Mouse (Mus musculus): Measurements from ENCODE around the gene Afg3l1.
"Not testable (repeated sequence)": the region's sequence is repeated elsewhere in the genome, so short reads cannot be mapped to it uniquely, and the experiment has no call there.

Gene Afg3l1

DNA sequence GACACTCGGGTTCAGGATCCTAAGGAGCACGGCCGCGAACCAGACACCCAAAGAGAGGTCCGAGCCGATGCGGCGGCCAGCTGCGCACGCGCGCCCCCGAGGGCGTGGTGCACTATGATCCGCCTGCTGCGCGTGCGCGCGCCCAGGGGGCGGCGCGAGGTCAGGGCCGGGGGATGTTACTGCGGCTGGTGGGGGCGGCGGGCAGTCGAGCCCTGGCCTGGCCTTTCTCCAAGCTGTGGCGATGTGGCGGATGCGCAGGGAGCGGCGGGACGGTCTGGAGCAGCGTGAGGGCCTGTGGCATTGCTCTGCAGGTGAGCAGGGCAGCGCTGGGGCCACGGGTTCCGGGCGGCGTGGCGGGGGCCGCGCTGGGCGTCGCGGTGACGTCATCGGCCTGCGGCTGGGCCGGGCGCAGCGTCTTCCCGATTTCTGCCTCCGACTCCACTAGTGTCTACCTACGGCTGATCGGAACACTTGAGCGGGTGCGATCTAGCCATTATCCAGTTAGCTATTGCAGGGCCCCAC is at the start of gene Afg3l1:
TSS of gene Afg3l1 (plus strand) at position 167 of the 522 bp plus-strand sequence.
- peak; percentile 78 to 86 for DNase-seq (ENCODE audit: low read depth in 2 of 2, low spot score in 2 of 2)

- DNase-seq (ENCODE audit: low read depth in 2 of 2, low spot score in 2 of 2): no peak
These were observed 49.3 kb upstream of the Afg3l1 start for GRCm38 (mm10) chr8:123428343-123428893.

GRCm38 (mm10) chr8:123428939-123429721 is 48.6 kb upstream of the Afg3l1 start:
- DNase-seq (ENCODE audit: low read depth in 2 of 2, low spot score in 2 of 2): no peak

GRCm38 (mm10) chr8:123429722-123430013 is 48.0 kb upstream of the Afg3l1 start:
- DNase-seq (ENCODE audit: low read depth in 2 of 2, low spot score in 2 of 2): not testable (repeated sequence)

DNA sequence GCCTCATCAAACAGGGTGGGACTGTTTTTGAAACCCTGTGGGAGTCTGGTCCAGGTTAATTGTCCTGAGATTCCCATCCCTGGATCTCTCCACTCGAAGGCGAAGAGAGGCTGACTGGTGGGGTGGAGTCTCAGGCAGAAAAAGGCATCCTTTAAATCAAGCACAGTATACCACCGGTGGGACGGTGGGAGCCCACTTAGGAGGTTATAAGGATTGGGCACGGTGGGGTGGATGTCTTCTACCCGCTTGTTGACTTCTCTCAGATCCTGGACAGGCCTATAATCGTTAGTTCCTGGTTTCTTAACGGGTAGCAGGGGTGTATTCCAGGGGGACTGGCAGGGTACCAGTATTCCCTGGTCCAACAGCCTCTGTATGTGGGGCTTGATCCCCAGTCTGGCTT is 46.8 kb upstream of the Afg3l1 start:
- not testable (repeated sequence) for DNase-seq (ENCODE audit: low read depth in 2 of 2, low spot score in 2 of 2)

DNA sequence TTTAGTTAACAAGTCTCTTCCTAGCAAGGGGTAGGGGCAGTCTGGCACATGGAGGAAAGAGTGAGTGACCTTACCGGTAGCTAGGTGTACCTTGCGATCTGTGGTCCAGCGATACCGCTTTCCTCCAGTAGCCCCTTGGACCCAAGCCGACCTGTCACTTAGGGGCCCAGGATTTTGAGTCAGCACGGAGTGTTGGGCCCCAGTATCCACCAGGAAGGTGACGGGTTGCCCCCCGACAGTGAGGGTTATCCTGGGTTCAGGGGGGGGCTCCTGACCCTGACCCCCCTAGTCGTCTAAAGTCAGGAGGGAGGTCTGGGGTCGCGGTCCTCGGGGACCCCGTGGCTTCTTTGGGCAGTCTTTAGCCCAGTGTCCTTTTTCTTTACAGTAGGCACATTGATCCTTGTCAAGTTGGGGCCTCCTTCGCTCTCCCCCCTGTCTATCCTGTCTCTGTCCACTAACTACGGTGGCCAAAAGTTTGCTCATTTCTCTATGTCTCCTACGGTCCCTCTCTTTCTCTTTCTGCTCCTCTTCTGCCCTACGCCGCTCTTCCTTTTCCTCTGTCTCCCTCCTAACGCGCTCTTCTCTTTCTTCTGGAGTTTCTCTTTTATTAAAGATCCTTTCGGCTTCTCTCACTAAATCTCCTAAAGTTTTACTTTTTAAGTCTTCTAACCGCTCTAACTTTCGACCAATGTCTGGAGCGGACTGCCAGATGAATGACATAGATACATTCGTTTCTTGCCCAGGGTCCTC is 45.9 kb upstream of the Afg3l1 start:
- no peak for DNase-seq (ENCODE audit: low read depth in 2 of 2, low spot score in 2 of 2)

- no peak for DNase-seq (ENCODE audit: low read depth in 2 of 2, low spot score in 2 of 2)
These were observed 45.3 kb upstream of the Afg3l1 start for GRCm38 (mm10) chr8:123432381-123432780.

- DNase-seq (ENCODE audit: low read depth in 2 of 2, low spot score in 2 of 2): not testable (repeated sequence)
These were observed 44.3 kb upstream of the Afg3l1 start for GRCm38 (mm10) chr8:123433241-123433974.

DNA sequence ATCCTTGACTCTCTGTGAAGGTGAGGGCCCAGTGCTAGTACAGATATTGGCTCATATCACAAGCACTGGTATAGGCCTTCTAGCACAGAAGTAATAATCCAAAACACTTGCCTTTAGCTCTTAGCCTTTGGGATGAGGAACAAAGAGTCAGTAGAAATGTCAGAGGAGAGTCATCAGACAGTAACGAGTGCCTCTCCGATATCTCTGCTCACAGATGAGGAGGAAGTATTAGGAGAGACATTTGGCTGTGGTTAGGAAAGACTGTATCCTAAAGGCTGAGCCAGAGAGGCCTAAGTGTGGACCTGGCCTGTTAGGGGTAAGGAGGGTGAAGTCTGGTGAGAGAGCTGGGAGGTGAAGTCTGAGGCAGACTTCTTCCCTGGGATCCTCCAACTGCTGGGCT is 35.9 kb upstream of the Afg3l1 start:
- no peak for DNase-seq (ENCODE audit: low read depth in 2 of 2, low spot score in 2 of 2)

GRCm38 (mm10) chr8:123442351-123442750 is 35.4 kb upstream of the Afg3l1 start:
- DNase-seq (ENCODE audit: low read depth in 2 of 2, low spot score in 2 of 2): no peak

GRCm38 (mm10) chr8:123442871-123443575 is 34.7 kb upstream of the Afg3l1 start:
- peak; percentile 89 to 95 for DNase-seq (ENCODE audit: low read depth in 2 of 2, low spot score in 2 of 2)

DNA sequence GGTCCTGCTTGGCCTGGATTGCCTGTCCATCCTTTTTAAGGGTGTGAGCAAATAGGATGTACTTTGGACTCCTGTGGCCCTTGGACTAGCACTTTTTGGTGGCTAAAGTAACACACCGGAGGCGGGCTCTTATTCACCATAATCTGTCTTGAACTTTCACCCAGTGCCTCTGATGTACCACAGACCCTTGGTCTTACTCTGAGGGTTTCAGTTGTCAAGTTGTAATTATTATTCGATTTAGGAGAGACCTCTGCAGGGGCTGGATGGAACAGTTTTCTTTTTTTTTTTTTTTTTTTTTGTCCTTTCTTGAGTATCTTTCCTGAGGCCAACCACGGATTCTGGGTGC is 34.2 kb upstream of the Afg3l1 start:
- no peak for DNase-seq (ENCODE audit: low read depth in 2 of 2, low spot score in 2 of 2)

DNA sequence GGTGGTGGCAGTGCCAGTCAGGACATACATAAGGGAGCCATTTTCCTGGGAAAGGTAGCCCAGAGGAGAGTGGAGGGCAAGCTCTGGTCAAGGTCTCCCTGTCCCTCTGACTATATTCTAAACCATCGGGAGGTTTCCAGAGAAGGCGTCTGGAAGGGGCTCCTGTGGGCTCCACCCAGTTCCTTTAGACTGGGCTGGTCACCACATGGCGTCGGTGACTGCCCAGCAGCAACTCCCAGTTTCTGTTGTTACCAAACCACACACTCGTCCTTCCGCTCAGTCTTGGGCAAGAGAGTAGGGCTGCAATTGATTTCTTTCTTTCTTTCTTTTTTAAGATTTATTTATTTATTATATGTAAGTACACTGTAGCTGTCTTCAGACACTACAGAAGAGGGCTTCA is 33.6 kb upstream of the Afg3l1 start:
- DNase-seq (ENCODE audit: low read depth in 2 of 2, low spot score in 2 of 2): no peak

GRCm38 (mm10) chr8:123445981-123446380 is 31.7 kb upstream of the Afg3l1 start:
- no peak for DNase-seq (ENCODE audit: low read depth in 2 of 2, low spot score in 2 of 2)

- no peak for DNase-seq (ENCODE audit: low read depth in 2 of 2, low spot score in 2 of 2)
These were observed 30.9 kb upstream of the Afg3l1 start for GRCm38 (mm10) chr8:123446799-123447198.

DNA sequence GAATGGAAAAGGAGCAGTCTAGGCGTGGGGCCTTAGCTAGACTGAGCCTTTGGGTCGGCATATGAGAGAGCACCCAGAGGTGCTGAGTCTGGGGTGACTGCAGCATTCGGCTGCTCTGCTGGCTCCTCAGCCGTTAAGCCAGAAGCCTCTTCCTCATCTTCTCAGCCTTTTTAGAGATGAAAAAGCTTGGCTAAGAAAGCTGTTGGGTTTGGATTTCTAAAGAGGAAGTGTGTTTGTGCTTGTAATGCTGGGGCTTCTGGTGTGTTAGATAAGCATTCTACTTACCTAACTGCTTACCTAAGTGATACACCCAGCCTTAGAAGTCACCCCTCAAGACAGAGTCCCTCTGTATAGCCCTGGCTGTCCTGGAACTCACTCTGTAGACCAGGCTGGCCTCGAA is 26.9 kb upstream of the Afg3l1 start:
- DNase-seq (ENCODE audit: low read depth in 2 of 2, low spot score in 2 of 2): no peak

- DNase-seq (ENCODE audit: low read depth in 2 of 2, low spot score in 2 of 2): not testable (repeated sequence)
These were observed 26.0 kb upstream of the Afg3l1 start for GRCm38 (mm10) chr8:123451747-123452146.

DNA sequence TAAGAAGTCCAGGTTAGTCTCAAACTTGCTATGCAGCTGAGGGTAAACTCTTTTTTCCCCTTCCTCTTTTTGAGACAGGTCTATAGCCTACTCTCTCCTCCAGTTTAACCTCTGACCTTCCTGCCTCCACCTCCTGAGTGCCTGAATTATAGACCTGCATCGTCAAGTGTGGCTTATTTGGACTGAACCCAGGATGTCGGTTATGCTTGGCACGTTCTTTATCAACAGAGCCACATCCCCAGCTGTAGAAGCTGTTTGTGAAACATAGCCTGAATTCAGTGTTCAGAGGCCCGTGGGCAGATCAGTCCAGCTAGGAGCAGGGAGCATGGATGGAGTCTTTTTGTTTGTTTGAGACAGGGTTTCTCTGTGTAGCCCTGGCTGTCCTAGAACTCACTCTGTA is 25.6 kb upstream of the Afg3l1 start:
- no peak for DNase-seq (ENCODE audit: low read depth in 2 of 2, low spot score in 2 of 2)

- no peak for DNase-seq (ENCODE audit: low read depth in 2 of 2, low spot score in 2 of 2)
These were observed 24.4 kb upstream of the Afg3l1 start for GRCm38 (mm10) chr8:123453291-123453690.

GRCm38 (mm10) chr8:123453951-123454350 is 23.8 kb upstream of the Afg3l1 start:
- DNase-seq (ENCODE audit: low read depth in 2 of 2, low spot score in 2 of 2): no peak

- no peak for DNase-seq (ENCODE audit: low read depth in 2 of 2, low spot score in 2 of 2)
These were observed 23.1 kb upstream of the Afg3l1 start for GRCm38 (mm10) chr8:123454559-123454958.

All from CD8-positive naive resting alpha-beta T cell, adult 2 months (primary cell).